Mouse (Mus musculus) layer of hippocampus, postnatal 14 days (tissue): ENCODE results near the gene Aqp12. TPM values are rescaled to one million over a fixed set of nuclear protein-coding genes. Genes with fewer than 3 reads are reported as not detected.
A peak's percentile ranks its signal among the peaks of the same experiment; 100 is the strongest.
"Not testable (repeated sequence)": the region's sequence is repeated elsewhere in the genome, so short reads cannot be mapped to it uniquely, and the experiment has no call there.

Experiments used
- DNase-seq, 2 experiments: peaks; one replicate each; pipeline ENCODE4 v3.0.0; 2021 to 2022; ENCODE audit warnings: low spot score in 2 of 2, mixed read lengths in 1 of 2
- long read RNA-seq, 2 experiments: library from polyadenylated mRNA; stranded (forward); transcript quantifications; one replicate each; pipeline ENCODE4 v2.0.0; 2021
- total RNA-seq, 2 experiments: library from RNA; stranded (reverse); gene quantifications; 2 replicates each; pipeline ENCODE4 v1.2.3; 2021

Aqp12 gene
- total RNA-seq: not detected
- long read RNA-seq, experiment 1: 0 reads
- long read RNA-seq, experiment 2: 0 reads

- no peak for DNase-seq
These were observed at the start of gene Aqp12 for GRCm38 (mm10) chr1:93006061-93006460. Gene Aqp12 (plus strand): TSS chr1:93006334.

- DNase-seq: peak; percentile 58 to 72
These were observed 49.4 kb upstream of the Aqp12 start for GRCm38 (mm10) chr1:92956571-92957335.

- DNase-seq: no peak
These were observed 47.1 kb upstream of the Aqp12 start for GRCm38 (mm10) chr1:92958999-92959398.

GRCm38 (mm10) chr1:92970791-92971190 lies 35.3 kb upstream of the Aqp12 start:
- DNase-seq: not testable (repeated sequence)

GRCm38 (mm10) chr1:92971879-92972795 lies 34.0 kb upstream of the Aqp12 start:
- DNase-seq: no peak

- peak in 1 of 2 experiments; percentile 27 for DNase-seq
These were observed 33.3 kb upstream of the Aqp12 start for GRCm38 (mm10) chr1:92972854-92973253.

- no peak for DNase-seq
These were observed 30.0 kb upstream of the Aqp12 start for GRCm38 (mm10) chr1:92976141-92976566.

GRCm38 (mm10) chr1:92978645-92979044 lies 27.5 kb upstream of the Aqp12 start:
- DNase-seq: no peak

- no peak for DNase-seq
These were observed 27.0 kb upstream of the Aqp12 start for GRCm38 (mm10) chr1:92979073-92979602.

GRCm38 (mm10) chr1:92981056-92981845 lies 24.9 kb upstream of the Aqp12 start:
- DNase-seq: no peak

- no peak for DNase-seq
These were observed 23.1 kb upstream of the Aqp12 start for GRCm38 (mm10) chr1:92982931-92983605.

- DNase-seq: no peak
These were observed 21.1 kb upstream of the Aqp12 start for GRCm38 (mm10) chr1:92984999-92985398.

GRCm38 (mm10) chr1:92988894-92989293 lies 17.2 kb upstream of the Aqp12 start:
- no peak for DNase-seq

- no peak for DNase-seq
These were observed 16.2 kb upstream of the Aqp12 start for GRCm38 (mm10) chr1:92989891-92990290.

GRCm38 (mm10) chr1:92992214-92992855 lies 13.8 kb upstream of the Aqp12 start:
- no peak for DNase-seq

GRCm38 (mm10) chr1:92992880-92993279 lies 13.3 kb upstream of the Aqp12 start:
- DNase-seq: no peak

GRCm38 (mm10) chr1:93009196-93009595 lies 3.1 kb downstream of the Aqp12 start:
- no peak for DNase-seq

- no peak for DNase-seq
These were observed 4.6 kb downstream of the Aqp12 start for GRCm38 (mm10) chr1:93010731-93011130.

- no peak for DNase-seq
These were observed 6.0 kb downstream of the Aqp12 start for GRCm38 (mm10) chr1:93012103-93012585.

- DNase-seq: no peak
These were observed 7.2 kb downstream of the Aqp12 start for GRCm38 (mm10) chr1:93013367-93013766.
